Mouse (Mus musculus) midbrain, postnatal 0 days (tissue): ENCODE data around the gene Cdk20. TPM values are rescaled to one million over a fixed set of nuclear protein-coding genes. Genes with fewer than 3 reads are reported as not detected.

Experiments
- ATAC-seq: fragments of 200-750 bp; cut with Nextera tagmentation; 2 replicates; pipeline ENCODE4 v1.8.0; 2017; ENCODE audit warnings: moderate number of reproducible peaks, mild to moderate bottlenecking, moderate TSS enrichment, moderate library complexity; ENCODE audit not compliant: low FRiP score
- DNase-seq: peaks from one replicate; pipeline ENCODE4 v3.0.0-alpha.2; 2015; ENCODE audit warnings: low spot score
- H3K27ac ChIP-seq: fragments of 300-500 bp; sonication (generic); 2 replicates; pipeline ENCODE4 v1.5.1; 2014; ENCODE audit warnings: low read depth, mild to moderate bottlenecking, low read length, mixed read lengths
- H3K27me3 ChIP-seq: fragments of 300-500 bp; sonication (generic); 2 replicates; pipeline ENCODE4 v1.6.1; 2014; ENCODE audit warnings: low read length, control low read depth, mixed read lengths; ENCODE audit not compliant: insufficient read depth
- H3K36me3 ChIP-seq: fragments of 300-500 bp; sonication (generic); 2 replicates; pipeline ENCODE4 v1.6.1; 2014; ENCODE audit warnings: low read length, control low read depth, mixed read lengths; ENCODE audit not compliant: insufficient read depth
- H3K4me1 ChIP-seq: fragments of 300-500 bp; sonication (generic); 2 replicates; pipeline ENCODE4 v1.6.1; 2014; ENCODE audit warnings: mild to moderate bottlenecking, control low read depth, antibody characterized with exemption, low read length, mixed read lengths; ENCODE audit not compliant: insufficient read depth
- H3K4me2 ChIP-seq: fragments of 300-500 bp; sonication (generic); 2 replicates; pipeline ENCODE4 v1.6.1; 2014; ENCODE audit warnings: low read depth, mild to moderate bottlenecking, low read length, mixed read lengths; ENCODE audit not compliant: poor library complexity, severe bottlenecking
- H3K4me3 ChIP-seq: fragments of 300-500 bp; sonication (generic); 2 replicates; pipeline ENCODE4 v1.5.1; 2014; ENCODE audit warnings: low read depth, mild to moderate bottlenecking, low read length, moderate library complexity
- H3K9ac ChIP-seq: fragments of 300-500 bp; sonication (generic); replicated peaks from 2 replicates; pipeline ENCODE4 v1.6.1; 2014; ENCODE audit warnings: mild to moderate bottlenecking, low read length, moderate library complexity, mixed read lengths; ENCODE audit not compliant: poor library complexity, severe bottlenecking
- H3K9me3 ChIP-seq: fragments of 300-500 bp; sonication (generic); 2 replicates; pipeline ENCODE4 v1.6.1; 2016; ENCODE audit warnings: low read length, control low read depth
- CTCF ChIP-seq: IDR thresholded peaks from 2 replicates; pipeline ENCODE4 v1.5.1; 2016; ENCODE audit warnings: antibody characterized with exemption, mild to moderate bottlenecking
- WGBS: fragments of 180-500 bp; shearing (Covaris S2); extraction: QIAGEN DNeasy Blood & Tissue Kit; methylation state at CpG from one replicate; pipeline ENCODE4 v1.1.7; 2014; 5-methylcytosine and 5-hydroxymethylcytosine counted together
- polyA plus RNA-seq: library from polyadenylated mRNA; unstranded; fragments of >200 nt; fragmentation: Nextera tagmentation; extraction: Ambion mirVana; gene quantifications from 2 replicates; pipeline ENCODE4 v1.2.1, GENCODE M21; 2015
- total RNA-seq: library from RNA; depleted of rRNA; stranded (reverse); fragments of >200 nt; gene quantifications from 2 replicates; pipeline ENCODE4 v1.2.3, GENCODE M21; 2014

Cdk20 gene
- total and polyA plus RNA-seq, 2 experiments from 2014 or later = 25.5 to 30.0 TPM

GRCm38 (mm10) chr13:64425280-64425679, 6.8 kb upstream of the Cdk20 start:
- Histone ChIP-seq H3K4me2 (no peak overlapping the region), H3K4me3 (no peak overlapping the region), H3K27me3 (no peaks in the 10 kb centered on the region), H3K9me3 (no peaks in the 10 kb centered on the region), H3K9ac (no peak overlapping the region), H3K4me1 (no peaks in the 10 kb centered on the region), H3K36me3 (no peaks in the 10 kb centered on the region), H3K27ac (no peak overlapping the region)
- TF ChIP-seq CTCF = no peak
- 57% methylated on average over 1 of the region's 1 CpGs for WGBS
- no peak for ATAC-seq
- no peak for DNase-seq

GRCm38 (mm10) chr13:64429328-64429727, 2.8 kb upstream of the Cdk20 start:
- no peaks in the 10 kb centered on the region for H3K27me3 ChIP-seq
- no peak overlapping the region for H3K9ac ChIP-seq
- WGBS = 6% methylated on average over 1 of the region's 1 CpGs
- no peaks in the 10 kb centered on the region for H3K36me3 ChIP-seq
- no peaks in the 10 kb centered on the region for H3K4me1 ChIP-seq
- H3K9me3 ChIP-seq = no peaks in the 10 kb centered on the region
- H3K4me2 ChIP-seq = no peak overlapping the region
- no peak overlapping the region for H3K4me3 ChIP-seq
- no peak for ATAC-seq
- DNase-seq = peak; percentile 65
- H3K27ac ChIP-seq = no peak overlapping the region
- TF ChIP-seq CTCF = peak; percentile 82

- no peak for TF ChIP-seq CTCF
- H3K9me3 ChIP-seq = no peaks in the 10 kb centered on the region
- 73% methylated on average over 7 of the region's 7 CpGs for WGBS
Measured at GRCm38 (mm10) chr13:64437801-64438200, 5.7 kb downstream of the Cdk20 start.

GRCm38 (mm10) chr13:64438863-64439452, 6.8 kb downstream of the Cdk20 start:
- WGBS = 57% methylated on average over 9 of the region's 9 CpGs
- peak; percentile 88 for TF ChIP-seq CTCF

More at GRCm38 (mm10) chr13:64437801-64438200, 5.7 kb downstream of the Cdk20 start:
- no peak for ATAC-seq
- H3K27ac ChIP-seq = no peak overlapping the region
- H3K4me2 ChIP-seq = no peak overlapping the region
- no peaks in the 10 kb centered on the region for H3K27me3 ChIP-seq
- H3K36me3 ChIP-seq = peaks cover 11% of the 10 kb centered on the region; the same call in 1 of the 2 replicates
- no peak for DNase-seq
- no peak overlapping the region for H3K4me3 ChIP-seq
- no peaks in the 10 kb centered on the region for H3K4me1 ChIP-seq
- no peak overlapping the region for H3K9ac ChIP-seq

GRCm38 (mm10) chr13:64439471-64439870, 7.4 kb downstream of the Cdk20 start:
- H3K9ac ChIP-seq = no peak overlapping the region
- no peak for TF ChIP-seq CTCF
- no peak for ATAC-seq

More at GRCm38 (mm10) chr13:64438863-64439452, 6.8 kb downstream of the Cdk20 start:
- no peaks in the 10 kb centered on the region for H3K9me3 ChIP-seq
- DNase-seq = peak; percentile 81
- no peak overlapping the region for H3K27ac ChIP-seq
- H3K9ac ChIP-seq = no peak overlapping the region
- no peaks in the 10 kb centered on the region for H3K27me3 ChIP-seq
- no peak overlapping the region for H3K4me3 ChIP-seq
- H3K4me1 ChIP-seq = no peaks in the 10 kb centered on the region
- peaks cover 11% of the 10 kb centered on the region; the same call in 1 of the 2 replicates for H3K36me3 ChIP-seq
- H3K4me2 ChIP-seq = no peak overlapping the region
- ATAC-seq = peak; percentile 57; the same call in 1 of the 2 replicates

GRCm38 (mm10) chr13:64440592-64440991, 8.5 kb downstream of the Cdk20 start:
- no peaks in the 10 kb centered on the region for H3K4me1 ChIP-seq
- H3K36me3 ChIP-seq = peaks cover 11% of the 10 kb centered on the region; the same call in 1 of the 2 replicates
- no peak overlapping the region for H3K27ac ChIP-seq
- H3K27me3 ChIP-seq = no peaks in the 10 kb centered on the region
- 82% methylated on average over 4 of the region's 4 CpGs for WGBS
- ATAC-seq (no peak), DNase-seq (no peak)
- no peak overlapping the region for H3K9ac ChIP-seq
- TF ChIP-seq CTCF = no peak
- H3K9me3 ChIP-seq = no peaks in the 10 kb centered on the region
- no peak overlapping the region for H3K4me2 ChIP-seq
- no peak overlapping the region for H3K4me3 ChIP-seq

More at GRCm38 (mm10) chr13:64439471-64439870, 7.4 kb downstream of the Cdk20 start:
- Histone ChIP-seq H3K27ac (no peak overlapping the region), H3K4me3 (no peak overlapping the region), H3K4me2 (no peak overlapping the region), H3K4me1 (no peaks in the 10 kb centered on the region), H3K27me3 (no peaks in the 10 kb centered on the region), H3K36me3 (peaks cover 11% of the 10 kb centered on the region; the same call in 1 of the 2 replicates), H3K9me3 (no peaks in the 10 kb centered on the region)
- 80% methylated on average over 5 of the region's 5 CpGs for WGBS
- DNase-seq = no peak
